Mouse (Mus musculus): ENCODE measurements around the gene Camk2b.
A peak's percentile ranks its signal among the peaks of the same experiment; 100 is the strongest.

The Camk2b gene

GRCm38 (mm10) chr11:6050066-6050560, 16.0 kb downstream of the Camk2b start:
- no peak for DNase-seq (ENCODE audit: low spot score in 2 of 2)

- DNase-seq (ENCODE audit: low spot score in 2 of 2), result no peak
Observed at GRCm38 (mm10) chr11:6048208-6048607, 18.0 kb downstream of the Camk2b start.

- no peak for DNase-seq (ENCODE audit: low spot score in 2 of 2)
Observed at GRCm38 (mm10) chr11:6038929-6039328, 27.2 kb downstream of the Camk2b start.

GRCm38 (mm10) chr11:6037686-6038085, 28.5 kb downstream of the Camk2b start:
- DNase-seq (ENCODE audit: low spot score in 2 of 2), result no peak

GRCm38 (mm10) chr11:6037198-6037597, 29.0 kb downstream of the Camk2b start:
- no peak for DNase-seq (ENCODE audit: low spot score in 2 of 2)

- DNase-seq (ENCODE audit: low spot score in 2 of 2), result no peak
Observed at GRCm38 (mm10) chr11:6036477-6036876, 29.7 kb downstream of the Camk2b start.

- DNase-seq (ENCODE audit: low spot score in 2 of 2), result no peak
Observed at GRCm38 (mm10) chr11:6035521-6035920, 30.6 kb downstream of the Camk2b start.

GRCm38 (mm10) chr11:6034740-6035139, 31.4 kb downstream of the Camk2b start:
- no peak for DNase-seq (ENCODE audit: low spot score in 2 of 2)

- DNase-seq (ENCODE audit: low spot score in 2 of 2), result no peak
Observed at GRCm38 (mm10) chr11:6033801-6034200, 32.4 kb downstream of the Camk2b start.

- DNase-seq (ENCODE audit: low spot score in 2 of 2), result no peak
Observed at GRCm38 (mm10) chr11:6033147-6033546, 33.0 kb downstream of the Camk2b start.

- peak; percentile 67 to 79 for DNase-seq (ENCODE audit: low spot score in 2 of 2)
Observed at GRCm38 (mm10) chr11:6030650-6031049, 35.5 kb downstream of the Camk2b start.

GRCm38 (mm10) chr11:6029790-6030189, 36.4 kb downstream of the Camk2b start:
- no peak for DNase-seq (ENCODE audit: low spot score in 2 of 2)

- no peak for DNase-seq (ENCODE audit: low spot score in 2 of 2)
Observed at GRCm38 (mm10) chr11:6028911-6029310, 37.3 kb downstream of the Camk2b start.

- DNase-seq (ENCODE audit: low spot score in 2 of 2), result no peak
Observed at GRCm38 (mm10) chr11:6026361-6026760, 39.8 kb downstream of the Camk2b start.

GRCm38 (mm10) chr11:6024923-6025652, 41.1 kb downstream of the Camk2b start:
- no peak for DNase-seq (ENCODE audit: low spot score in 2 of 2)

GRCm38 (mm10) chr11:6020897-6021839, 45.0 kb downstream of the Camk2b start:
- DNase-seq (ENCODE audit: low spot score in 2 of 2), result no peak

GRCm38 (mm10) chr11:6020360-6020759, 45.8 kb downstream of the Camk2b start:
- DNase-seq (ENCODE audit: low spot score in 2 of 2), result no peak

- no peak for DNase-seq (ENCODE audit: low spot score in 2 of 2)
Observed at GRCm38 (mm10) chr11:6018218-6019010, 47.7 kb downstream of the Camk2b start.

GRCm38 (mm10) chr11:6017484-6018140, 48.5 kb downstream of the Camk2b start:
- no peak for DNase-seq (ENCODE audit: low spot score in 2 of 2)

- no peak for DNase-seq (ENCODE audit: low spot score in 2 of 2)
Observed at GRCm38 (mm10) chr11:6016797-6017395, 49.3 kb downstream of the Camk2b start.

- DNase-seq (ENCODE audit: low spot score in 2 of 2), result no peak
Observed at GRCm38 (mm10) chr11:6016368-6016767, 49.8 kb downstream of the Camk2b start.

Data from right cerebral cortex, postnatal 36 days (tissue).